Mouse (Mus musculus) lung, postnatal 0 days (tissue): ENCODE data around the gene Stxbp5.

Experiments used
- CTCF ChIP-seq: IDR thresholded peaks from 2 replicates; pipeline ENCODE4 v1.5.1; 2016; ENCODE audit warnings: antibody characterized with exemption, mild to moderate bottlenecking
- EP300 ChIP-seq: IDR thresholded peaks from 2 replicates; pipeline ENCODE4 v1.6.1; 2016; ENCODE audit warnings: antibody characterized with exemption, mild to moderate bottlenecking, control low read depth

DNA sequence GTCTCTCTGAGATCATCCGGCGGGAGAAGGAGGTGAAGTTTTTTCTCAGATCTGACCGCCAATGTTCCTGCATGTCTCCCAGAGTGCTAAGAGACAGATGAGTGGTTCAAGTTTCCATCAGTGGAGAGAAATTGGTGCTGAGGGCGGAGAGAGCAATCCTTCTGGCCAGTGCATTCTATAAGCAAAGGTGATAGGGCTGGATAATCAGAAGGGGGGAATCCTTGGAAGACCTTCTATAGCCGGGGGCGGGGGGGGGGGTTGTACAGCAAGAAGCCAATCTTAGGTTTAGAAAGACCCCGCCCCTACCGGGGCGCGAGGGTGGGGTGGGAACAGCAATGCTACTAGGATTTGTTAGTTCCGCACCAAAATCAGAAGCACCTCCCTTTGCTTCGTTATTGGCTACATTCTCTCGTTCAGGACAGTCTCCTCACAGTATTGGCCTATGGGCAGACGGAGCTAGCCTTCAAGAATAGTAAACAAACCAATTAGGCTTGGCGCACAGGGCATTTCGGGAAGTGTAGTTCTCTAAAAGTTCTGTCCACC lies 889 bp upstream of the Stxbp5 start:
- TF ChIP-seq CTCF (no peak), EP300 (no peak)
